Mouse (Mus musculus) kidney, embryonic 16.5 days (tissue): ENCODE measurements around the gene Samd10. TPM values are rescaled to one million over a fixed set of nuclear protein-coding genes. Genes with fewer than 3 reads are reported as not detected.
A peak's percentile ranks its signal among the peaks of the same experiment; 100 is the strongest.

Source experiments
- ATAC-seq: fragments of 200-750 bp; cut with Nextera tagmentation; 2 replicates; pipeline ENCODE4 v1.8.0; 2017; ENCODE audit warnings: moderate TSS enrichment; ENCODE audit not compliant: low FRiP score, low TSS enrichment
- H3K27ac ChIP-seq: fragments of 300-500 bp; sonication (generic); 2 replicates; pipeline ENCODE4 v1.5.1; 2014; ENCODE audit warnings: low read length
- H3K27me3 ChIP-seq: fragments of 300-500 bp; sonication (generic); 2 replicates; pipeline ENCODE4 v1.6.1; 2014; ENCODE audit warnings: low read length, control low read depth, mixed read lengths; ENCODE audit not compliant: insufficient read depth
- H3K36me3 ChIP-seq: fragments of 300-500 bp; sonication (generic); 2 replicates; pipeline ENCODE4 v1.6.1; 2014; ENCODE audit warnings: low read length, control low read depth, mixed read lengths; ENCODE audit not compliant: insufficient read depth
- H3K4me1 ChIP-seq: fragments of 300-500 bp; sonication (generic); 2 replicates; pipeline ENCODE4 v1.6.1; 2014; ENCODE audit warnings: low read length, control low read depth, mixed read lengths; ENCODE audit not compliant: insufficient read depth
- H3K4me2 ChIP-seq: fragments of 300-500 bp; sonication (generic); replicated peaks from 2 replicates; pipeline ENCODE4 v1.6.1; 2014; ENCODE audit warnings: low read depth, low read length
- H3K4me3 ChIP-seq: fragments of 300-500 bp; sonication (generic); 2 replicates; pipeline ENCODE4 v1.5.1; 2014; ENCODE audit warnings: mild to moderate bottlenecking, low read length
- H3K9ac ChIP-seq: fragments of 300-500 bp; sonication (generic); replicated peaks from 2 replicates; pipeline ENCODE4 v1.6.1; 2014; ENCODE audit warnings: low read length
- H3K9me3 ChIP-seq: fragments of 300-500 bp; sonication (generic); 2 replicates; pipeline ENCODE4 v1.6.1; 2016; ENCODE audit warnings: low read length, control low read depth
- WGBS: fragments of 180-500 bp; shearing (Covaris S2); extraction: QIAGEN DNeasy Blood & Tissue Kit; methylation state at CpG from one replicate; pipeline ENCODE4 v1.1.7; 2014; 5-methylcytosine and 5-hydroxymethylcytosine counted together
- polyA plus RNA-seq: library from polyadenylated mRNA; unstranded; fragments of >200 nt; fragmentation: Nextera tagmentation; extraction: Ambion mirVana; gene quantifications from 2 replicates; pipeline ENCODE4 v1.2.1, GENCODE M21; 2015

The Samd10 gene
- polyA plus RNA-seq, 1 experiment from 2014 or later = 29.5 TPM

DNA sequence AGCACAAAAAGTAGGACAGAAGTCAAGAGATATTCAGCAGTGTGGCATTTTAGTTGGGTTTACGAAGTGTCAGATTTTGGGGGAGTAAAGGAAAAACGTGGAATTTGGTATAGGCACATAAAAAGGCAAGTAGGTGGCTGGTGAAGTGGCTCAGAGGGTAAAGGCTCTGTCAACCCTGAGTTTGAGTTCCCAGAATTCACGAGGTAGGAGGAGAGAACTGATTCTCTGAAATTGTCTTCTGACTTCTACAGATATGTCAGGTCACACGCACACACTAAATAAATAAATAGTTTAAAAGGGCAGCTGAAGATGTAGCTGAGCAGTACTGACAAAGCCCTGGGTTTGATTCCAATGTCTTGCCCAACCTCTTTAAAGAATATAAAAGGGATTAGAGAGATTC, 3.4 kb upstream of the Samd10 start:
- ATAC-seq = no peak
- Histone ChIP-seq H3K36me3 (no peaks in the 10 kb centered on the region), H3K4me1 (peaks cover 27% of the 10 kb centered on the region), H3K4me2 (peak overlapping the region; percentile 81; the same call in 1 of the 2 replicates), H3K27ac (no peak overlapping the region), H3K9ac (no peak overlapping the region), H3K4me3 (no peak overlapping the region), H3K27me3 (no peaks in the 10 kb centered on the region; the same call in 1 of the 2 replicates), H3K9me3 (no peaks in the 10 kb centered on the region)
- 81% methylated on average over 4 of the region's 4 CpGs for WGBS

DNA sequence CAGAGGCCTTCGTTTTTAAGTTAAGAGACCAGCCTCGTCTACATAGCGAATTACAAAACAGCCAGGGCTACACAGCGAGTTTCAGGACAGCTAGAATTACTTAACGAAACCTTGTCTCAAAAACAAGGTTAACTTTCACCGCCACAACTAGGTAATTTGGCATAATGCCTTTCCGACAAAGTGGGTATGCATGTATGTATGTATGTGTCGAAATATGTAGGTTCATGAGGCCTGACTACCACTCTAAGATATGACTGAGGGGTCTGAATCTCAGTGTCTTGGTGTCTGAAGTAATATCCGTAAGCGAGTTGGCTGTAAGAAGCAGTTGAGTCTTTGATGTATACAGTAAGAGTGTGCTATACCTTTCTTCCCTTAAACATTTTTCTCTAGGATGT, 2.7 kb upstream of the Samd10 start:
- no peaks in the 10 kb centered on the region for H3K36me3 ChIP-seq
- H3K4me1 ChIP-seq = peaks cover 27% of the 10 kb centered on the region
- H3K4me3 ChIP-seq = peak overlapping the region; percentile 87
- ATAC-seq = no peak
- H3K27ac ChIP-seq = peak overlapping the region; percentile 78
- H3K27me3 ChIP-seq = no peaks in the 10 kb centered on the region; the same call in 1 of the 2 replicates
- 30% methylated on average over 10 of the region's 10 CpGs for WGBS
- peak overlapping the region; percentile 90 for H3K9ac ChIP-seq
- no peaks in the 10 kb centered on the region for H3K9me3 ChIP-seq
- H3K4me2 ChIP-seq = peak overlapping the region; percentile 81

DNA sequence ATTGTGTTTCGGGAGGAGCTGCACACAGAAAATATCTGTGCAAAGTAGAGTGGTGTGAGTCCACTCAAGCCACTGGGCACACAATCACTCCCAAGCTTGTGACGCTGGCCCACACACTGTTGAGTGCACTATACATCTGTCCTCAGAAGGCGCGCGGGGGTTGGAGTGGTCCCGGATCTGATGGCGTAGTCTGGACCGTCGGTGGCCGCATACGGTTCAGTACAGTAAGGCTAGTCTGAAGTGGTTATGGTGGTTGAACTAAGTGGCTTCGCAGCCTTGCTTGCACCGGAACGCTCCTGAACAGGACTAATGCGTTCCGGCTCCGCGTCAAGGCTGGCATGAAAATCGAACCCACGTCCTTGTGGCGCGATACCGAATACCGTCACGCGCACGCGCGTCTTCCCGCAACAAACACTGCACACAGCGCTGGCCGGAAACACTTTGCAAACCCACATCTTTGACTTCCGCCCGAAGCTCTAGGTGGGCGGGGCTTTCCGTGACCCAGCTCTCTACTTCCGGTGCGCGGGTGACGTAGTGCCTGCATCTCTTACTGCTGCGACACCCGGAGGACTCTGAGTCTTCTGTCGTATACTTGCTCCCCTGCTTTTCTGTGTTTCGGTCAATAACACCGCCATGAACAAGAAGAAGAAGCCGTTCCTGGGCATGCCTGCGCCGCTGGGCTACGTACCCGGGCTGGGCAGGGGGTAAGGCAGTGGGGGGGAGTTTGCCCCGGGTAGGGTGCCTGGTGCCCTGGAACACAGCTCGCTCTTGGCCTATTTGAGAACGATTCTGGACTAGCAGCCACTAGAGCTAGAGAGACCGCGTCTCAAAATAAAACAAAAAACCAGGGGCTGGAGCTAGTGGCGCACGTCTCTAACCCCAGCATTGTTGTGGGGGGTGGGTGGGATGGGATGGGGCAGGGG, 2.1 kb upstream of the Samd10 start:
- H3K4me2 ChIP-seq = peak overlapping the region; percentile 81
- no peaks in the 10 kb centered on the region; the same call in 1 of the 2 replicates for H3K27me3 ChIP-seq
- peak overlapping the region; percentile 78 for H3K27ac ChIP-seq
- peaks cover 27% of the 10 kb centered on the region for H3K4me1 ChIP-seq
- peak; percentile 94 for ATAC-seq
- H3K36me3 ChIP-seq = peaks cover 2% of the 10 kb centered on the region; the same call in 1 of the 2 replicates
- H3K9ac ChIP-seq = peak overlapping the region; percentile 90
- H3K4me3 ChIP-seq = peak overlapping the region; percentile 87
- no peaks in the 10 kb centered on the region for H3K9me3 ChIP-seq
- WGBS = under 1% methylated on average over 57 of the region's 57 CpGs

DNA sequence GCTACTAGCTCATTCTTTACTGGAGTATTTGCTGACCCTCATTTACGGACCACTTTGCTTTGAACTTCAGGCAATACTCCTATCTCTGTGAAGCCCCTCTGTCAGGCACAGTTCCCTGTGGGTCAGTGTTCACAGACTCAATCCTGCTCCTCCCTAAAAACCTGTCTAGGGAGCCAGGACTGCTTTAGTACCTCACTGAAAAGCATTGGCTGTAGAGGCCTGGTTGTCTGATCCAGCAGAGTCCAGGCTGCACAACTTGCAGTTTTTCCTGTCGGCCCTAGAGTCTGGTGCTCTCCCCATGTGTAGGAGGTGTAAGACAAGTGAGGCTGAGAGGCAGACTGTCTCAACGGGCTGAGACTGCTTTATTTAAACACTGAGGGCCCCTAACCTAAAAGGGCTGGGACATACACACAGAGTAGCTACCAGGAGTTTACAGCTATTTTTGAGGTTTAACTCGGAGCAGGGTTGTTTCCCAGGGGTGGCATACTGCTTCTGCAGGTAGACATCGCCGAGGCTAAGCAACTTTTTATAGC, 1.3 kb upstream of the Samd10 start:
- peak; percentile 1; the same call in 1 of the 2 replicates for ATAC-seq

DNA sequence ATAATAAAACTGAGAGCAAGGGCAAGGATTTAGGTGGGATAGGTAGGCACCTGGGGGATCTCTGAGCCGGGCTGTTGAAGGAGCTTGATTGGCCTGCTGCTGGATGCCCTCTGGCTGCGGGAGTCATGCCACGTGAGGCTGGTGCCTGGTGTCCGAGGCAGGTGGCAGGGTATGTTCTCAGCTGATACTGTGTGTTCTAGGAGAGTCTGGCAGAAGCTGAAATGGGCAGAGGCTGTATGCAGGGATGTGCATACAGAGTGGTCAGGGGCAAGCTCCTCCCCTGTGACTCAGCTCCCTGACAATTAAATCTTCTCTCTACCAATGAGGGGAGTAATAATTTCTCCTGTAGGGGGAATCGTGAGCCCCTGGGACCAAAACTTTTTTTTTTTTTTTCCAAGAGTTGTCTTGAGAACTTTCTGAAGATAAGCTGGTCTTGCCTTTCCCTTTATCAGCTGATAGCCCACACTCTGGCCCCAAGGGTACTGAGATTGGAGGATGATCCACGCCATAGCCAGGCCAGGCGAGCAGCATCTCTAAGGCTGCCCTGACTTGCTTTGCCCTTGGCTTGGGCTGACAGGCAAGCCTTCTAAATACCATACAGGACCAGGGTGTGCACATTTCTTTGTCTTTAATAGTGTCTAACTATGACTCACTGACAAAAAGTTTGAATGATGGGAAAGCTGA, 1.5 kb downstream of the Samd10 start:
- Histone ChIP-seq H3K4me2 (peak overlapping the region; percentile 83; the same call in 1 of the 2 replicates), H3K27me3 (no peaks in the 10 kb centered on the region; the same call in 1 of the 2 replicates), H3K36me3 (peaks cover 5% of the 10 kb centered on the region; the same call in 1 of the 2 replicates), H3K4me3 (no peak overlapping the region), H3K4me1 (peaks cover 33% of the 10 kb centered on the region), H3K27ac (no peak overlapping the region), H3K9ac (no peak overlapping the region), H3K9me3 (no peaks in the 10 kb centered on the region)
- no peak for ATAC-seq
- 65% methylated on average over 7 of the region's 7 CpGs for WGBS

More for the DNA sequence above, 1.3 kb upstream of the Samd10 start:
- Histone ChIP-seq H3K36me3 (peaks cover 5% of the 10 kb centered on the region; the same call in 1 of the 2 replicates), H3K9me3 (no peaks in the 10 kb centered on the region), H3K4me1 (peaks cover 27% of the 10 kb centered on the region), H3K27ac (peak overlapping the region; percentile 74; the same call in 1 of the 2 replicates), H3K4me2 (peak overlapping the region; percentile 81), H3K4me3 (peak overlapping the region; percentile 87), H3K27me3 (no peaks in the 10 kb centered on the region; the same call in 1 of the 2 replicates), H3K9ac (peak overlapping the region; percentile 90)
- WGBS = 51% methylated on average over 6 of the region's 6 CpGs

DNA sequence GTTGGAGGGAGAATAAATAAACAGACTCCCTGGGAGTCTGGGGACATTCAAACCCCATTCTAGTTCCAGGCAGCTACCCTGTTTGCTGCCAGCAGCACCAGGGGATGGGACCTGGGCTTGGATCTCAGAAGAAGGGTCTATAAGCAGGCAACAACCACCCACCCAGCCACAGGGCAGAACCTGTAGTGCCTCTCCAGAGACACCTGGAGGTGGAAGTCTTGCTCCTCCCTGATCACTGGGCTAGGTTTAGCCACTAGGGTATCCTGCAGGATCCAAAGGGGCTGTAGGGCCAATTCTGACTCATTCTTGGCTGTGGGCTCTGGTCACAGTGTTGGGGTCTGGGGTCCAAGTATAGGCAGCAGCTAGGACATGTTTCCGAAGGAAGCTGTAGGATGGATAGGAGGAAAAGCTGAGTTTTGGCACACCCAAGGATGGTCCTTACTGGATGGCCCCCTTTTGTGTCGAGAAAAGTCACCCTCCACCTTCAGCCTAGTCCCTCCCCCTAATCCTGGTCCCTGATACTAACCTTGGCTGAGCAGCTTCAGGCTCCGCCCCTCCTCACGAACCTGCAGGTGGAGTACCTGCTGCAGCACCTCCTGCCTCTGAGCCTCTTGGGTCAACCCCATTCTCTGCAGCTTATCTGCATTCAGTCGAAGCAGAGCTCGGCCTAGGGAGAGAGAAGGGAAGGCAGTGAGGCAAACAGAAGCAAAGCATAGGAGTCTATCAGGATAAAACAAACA, 2.6 kb downstream of the Samd10 start:
- 59% methylated on average over 6 of the region's 6 CpGs for WGBS
- ATAC-seq = no peak
- H3K27ac ChIP-seq = no peak overlapping the region
- no peak overlapping the region for H3K9ac ChIP-seq
- H3K4me1 ChIP-seq = peaks cover 29% of the 10 kb centered on the region
- H3K27me3 ChIP-seq = no peaks in the 10 kb centered on the region; the same call in 1 of the 2 replicates
- H3K4me3 ChIP-seq = no peak overlapping the region
- H3K36me3 ChIP-seq = peaks cover 5% of the 10 kb centered on the region; the same call in 1 of the 2 replicates
- H3K9me3 ChIP-seq = no peaks in the 10 kb centered on the region
- H3K4me2 ChIP-seq = no peak overlapping the region

DNA sequence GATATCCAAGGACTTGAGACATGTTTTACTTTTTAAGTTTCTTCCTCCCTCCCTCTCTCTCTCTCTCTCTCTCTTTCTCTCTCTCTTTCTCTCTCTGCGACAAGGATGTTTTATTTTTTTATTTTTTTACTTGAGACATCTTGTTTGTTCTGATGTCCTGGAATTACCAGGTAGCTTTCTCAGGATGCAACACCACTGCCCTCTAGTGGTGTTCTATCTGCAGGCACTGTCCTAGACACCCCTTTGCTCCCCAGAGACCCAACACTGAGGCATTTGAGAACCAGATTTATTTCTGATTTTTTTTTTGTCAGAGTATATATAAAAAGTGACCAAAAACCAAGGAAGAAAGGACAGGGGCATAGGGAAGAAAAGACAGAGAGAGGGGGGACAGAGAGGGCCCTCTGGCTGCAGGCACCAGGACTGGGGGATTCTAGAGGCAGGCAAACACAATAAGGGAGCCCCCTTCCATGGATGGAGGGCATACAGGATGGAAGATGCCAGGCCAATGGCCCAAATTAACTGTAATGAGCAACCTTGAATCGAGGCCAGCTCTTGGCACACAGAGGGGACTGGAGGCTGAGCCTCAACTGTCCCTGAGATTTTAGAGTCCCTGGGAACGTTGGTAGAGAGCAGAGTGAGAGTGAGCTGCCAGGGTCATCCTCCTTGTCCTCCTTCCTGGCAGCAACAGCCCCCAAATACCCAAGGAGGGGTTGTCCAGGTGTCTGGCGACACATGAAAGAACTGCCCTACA, 3.9 kb downstream of the Samd10 start:
- peaks cover 9% of the 10 kb centered on the region; the same call in 1 of the 2 replicates for H3K36me3 ChIP-seq
- peaks cover 30% of the 10 kb centered on the region for H3K4me1 ChIP-seq
- WGBS = 56% methylated on average over 4 of the region's 4 CpGs
- no peaks in the 10 kb centered on the region; the same call in 1 of the 2 replicates for H3K27me3 ChIP-seq
- no peak for ATAC-seq
- no peak overlapping the region for H3K4me2 ChIP-seq
- no peak overlapping the region for H3K4me3 ChIP-seq
- H3K27ac ChIP-seq = no peak overlapping the region
- no peaks in the 10 kb centered on the region for H3K9me3 ChIP-seq
- no peak overlapping the region for H3K9ac ChIP-seq

DNA sequence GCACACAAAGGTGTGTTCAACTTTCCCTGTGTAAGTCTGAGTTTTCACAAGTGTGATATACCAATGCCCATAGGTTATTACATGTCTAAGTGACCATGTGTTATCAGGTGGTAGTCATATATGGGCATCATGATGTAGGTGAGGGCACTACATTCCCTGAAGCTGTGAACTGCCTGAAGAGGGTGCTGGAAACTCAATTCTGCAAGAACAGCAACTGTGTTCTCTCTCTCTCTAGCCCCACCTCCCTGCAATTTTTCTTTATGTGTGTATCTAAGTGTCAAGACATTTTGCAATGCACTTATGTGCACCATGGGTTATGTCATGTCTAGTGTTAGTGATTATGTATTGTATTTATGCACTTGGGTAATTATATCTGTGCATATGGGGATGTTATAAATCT, 5.1 kb downstream of the Samd10 start:
- no peak for ATAC-seq
- Histone ChIP-seq H3K4me2 (no peak overlapping the region), H3K9me3 (no peaks in the 10 kb centered on the region)

More for the DNA sequence above, 5.1 kb downstream of the Samd10 start:
- Histone ChIP-seq H3K4me1 (peaks cover 24% of the 10 kb centered on the region), H3K27me3 (no peaks in the 10 kb centered on the region; the same call in 1 of the 2 replicates), H3K9ac (no peak overlapping the region), H3K27ac (no peak overlapping the region), H3K4me3 (no peak overlapping the region), H3K36me3 (peaks cover 18% of the 10 kb centered on the region)
